22 mouse cellular contexts compared by ENCODE assay signal in the genomic region with DNA sequence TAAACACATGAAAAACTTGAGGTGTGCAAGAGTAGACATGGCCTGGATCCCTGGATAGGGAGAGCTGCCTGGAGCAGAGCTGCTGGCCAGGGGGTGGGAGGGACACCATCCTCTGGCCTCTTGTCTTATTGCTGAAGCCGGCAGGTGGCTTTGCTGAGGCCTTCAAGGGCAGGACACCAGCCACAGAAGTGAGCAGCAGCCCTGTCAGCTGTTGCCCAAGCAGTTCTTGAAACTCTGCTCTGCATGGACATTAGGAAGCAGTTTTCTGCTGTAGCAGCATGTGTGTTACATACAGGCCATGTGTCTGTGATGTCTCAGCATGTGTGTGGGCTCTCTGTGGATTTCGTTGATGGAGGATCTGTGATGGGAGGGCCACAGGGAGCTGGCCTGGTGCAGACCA. TPM values are rescaled to one million over a fixed set of nuclear protein-coding genes. Genes with fewer than 3 reads are reported as not detected.
DNase-seq lines count a peak whose midpoint lies in the region; ATAC-seq and TF ChIP-seq lines count a peak whose summit lies in the region.
"Had no signal": no experiment of that assay in that cellular context is flagged by ENCODE, and none has a peak within 500 bp of the region (broad histone marks: within the 10 kb centered on the region; RNA-seq: fewer than 3 reads in every experiment).

No protein-coding gene starts in this region.

- no peak for TF ChIP-seq POLR2A in limb, embryonic 14.5 days (IDR thresholded peaks at IDR 0.05; ENCODE audit: borderline replicate concordance, extremely low read depth, insufficient read depth, insufficient read length)
- no peak for TF ChIP-seq POLR2A in myocyte (IDR thresholded peaks at IDR 0.05; ENCODE audit: insufficient read length, low read depth)

- H3ac ChIP-seq in myocyte (ENCODE audit: control insufficient read depth, insufficient read length): no peak overlapping the region

- H3K27ac ChIP-seq in embryonic facial prominence, embryonic 13.5 days: no peak overlapping the region
- no peak overlapping the region for H3K27ac ChIP-seq in embryonic facial prominence, embryonic 10.5 days (replicated peaks)
- H3K27ac ChIP-seq in limb, embryonic 14.5 days (replicated peaks; ENCODE audit: low read depth, low read length): 0 out of 2 replicates have a peak overlapping the region, but pooled peaks have one; percentile 26
- no peak overlapping the region for H3K27ac ChIP-seq in limb, embryonic 10.5 days
- H3K27ac ChIP-seq in stomach, embryonic 16.5 days (ENCODE audit: low read length): peak overlapping the region; percentile 68
- no peak overlapping the region for H3K27ac ChIP-seq in stomach, postnatal 0 days (replicated peaks)
- H3K27ac ChIP-seq: forebrain, embryonic 12.5 days; hindbrain, embryonic 14.5 days had no signal

- no peaks in the 10 kb centered on the region for H3K9me3 ChIP-seq in embryonic facial prominence, embryonic 13.5 days
- no peaks in the 10 kb centered on the region for H3K9me3 ChIP-seq in embryonic facial prominence, embryonic 10.5 days
- H3K9me3 ChIP-seq in limb, embryonic 14.5 days (ENCODE audit: control insufficient read depth, low read length): no peaks in the 10 kb centered on the region
- no peaks in the 10 kb centered on the region for H3K9me3 ChIP-seq in limb, embryonic 10.5 days (replicated peaks)
- no peaks in the 10 kb centered on the region for H3K9me3 ChIP-seq in stomach, embryonic 16.5 days (replicated peaks; ENCODE audit: control insufficient read depth, low read length)
- no peaks in the 10 kb centered on the region for H3K9me3 ChIP-seq in stomach, postnatal 0 days (ENCODE audit: control insufficient read depth, low read length)

- peaks cover 34% of the 10 kb centered on the region for H3K4me1 ChIP-seq in embryonic facial prominence, embryonic 13.5 days
- H3K4me1 ChIP-seq in embryonic facial prominence, embryonic 10.5 days: peaks cover 51% of the 10 kb centered on the region
- peaks cover 10% of the 10 kb centered on the region; the same call in 1 of the 2 replicates for H3K4me1 ChIP-seq in limb, embryonic 14.5 days (ENCODE audit: control insufficient read depth, insufficient read depth, low read length)
- H3K4me1 ChIP-seq in limb, embryonic 10.5 days: peaks cover 52% of the 10 kb centered on the region
- peaks cover 17% of the 10 kb centered on the region for H3K4me1 ChIP-seq in stomach, embryonic 16.5 days (ENCODE audit: control insufficient read depth, insufficient read depth, low read length)
- peaks cover 4% of the 10 kb centered on the region for H3K4me1 ChIP-seq in stomach, postnatal 0 days (replicated peaks; ENCODE audit: control insufficient read depth, insufficient read depth)

- H3K79me2 ChIP-seq in myocyte (ENCODE audit: control insufficient read depth, insufficient read depth): peaks cover 84% of the 10 kb centered on the region

- no peak for TF ChIP-seq CTCF in stomach, postnatal 0 days (IDR thresholded peaks at IDR 0.05; ENCODE audit: low read depth)

- no peaks in the 10 kb centered on the region for H3K27me3 ChIP-seq in embryonic facial prominence, embryonic 13.5 days
- no peaks in the 10 kb centered on the region for H3K27me3 ChIP-seq in embryonic facial prominence, embryonic 10.5 days (replicated peaks; ENCODE audit: low read depth, poor library complexity, severe bottlenecking)
- no peaks in the 10 kb centered on the region for H3K27me3 ChIP-seq in limb, embryonic 14.5 days (ENCODE audit: control insufficient read depth, insufficient read depth, low read length)
- no peaks in the 10 kb centered on the region; the same call in 1 of the 2 replicates for H3K27me3 ChIP-seq in limb, embryonic 10.5 days (ENCODE audit: low read depth, poor library complexity, severe bottlenecking)
- no peaks in the 10 kb centered on the region for H3K27me3 ChIP-seq in stomach, embryonic 16.5 days (ENCODE audit: control insufficient read depth, insufficient read depth, low read length)
- H3K27me3 ChIP-seq in stomach, postnatal 0 days (ENCODE audit: control insufficient read depth, insufficient read depth, low read length): no peaks in the 10 kb centered on the region
- no peaks in the 10 kb centered on the region for H3K27me3 ChIP-seq in myocyte (ENCODE audit: control insufficient read depth, insufficient read depth, insufficient read length)
- H3K27me3 ChIP-seq: forebrain, embryonic 12.5 days; Patski had no signal

- DNase-seq in embryonic facial prominence, embryonic 10.5 days (ENCODE audit: low spot score): no peak
- DNase-seq in limb, embryonic 14.5 days (ENCODE audit: low spot score): no peak
- DNase-seq in limb, embryonic 10.5 days (ENCODE audit: low spot score): no peak
- no peak for DNase-seq in stomach, postnatal 0 days (ENCODE audit: low spot score)
- DNase-seq in kidney, adult 9 months: no peak
- DNase-seq: adrenal gland, postnatal 14 days; B cell, adult 2 months; cerebellum, adult 11-12 months; cerebellum, adult 9-11 months; cerebellum, postnatal 36 days; gastrocnemius, postnatal 25 days; heart, postnatal 10 days; heart, postnatal 4 days had no signal

- H3K9ac ChIP-seq in embryonic facial prominence, embryonic 13.5 days: peak overlapping the region; percentile 16; the same call in 1 of the 2 replicates
- H3K9ac ChIP-seq in limb, embryonic 14.5 days (ENCODE audit: low read depth, low read length, severe bottlenecking): no peak overlapping the region
- H3K9ac ChIP-seq in stomach, embryonic 16.5 days (ENCODE audit: low read length): no peak overlapping the region
- H3K9ac ChIP-seq in stomach, postnatal 0 days (ENCODE audit: low read length): no peak overlapping the region; the same call in 1 of the 2 replicates
- H3K9ac ChIP-seq: forebrain, embryonic 12.5 days; hindbrain, embryonic 14.5 days had no signal

- H3K4me2 ChIP-seq in embryonic facial prominence, embryonic 13.5 days: no peak overlapping the region
- H3K4me2 ChIP-seq in limb, embryonic 14.5 days (replicated peaks; ENCODE audit: low read depth, low read length, severe bottlenecking): no peak overlapping the region
- H3K4me2 ChIP-seq in stomach, embryonic 16.5 days (ENCODE audit: low read depth, low read length): no peak overlapping the region
- H3K4me2 ChIP-seq in stomach, postnatal 0 days (replicated peaks; ENCODE audit: low read depth): no peak overlapping the region
- H3K4me2 ChIP-seq in myocyte (ENCODE audit: low read depth): peak overlapping the region; percentile 50
- H3K4me2 ChIP-seq: forebrain, embryonic 12.5 days; hindbrain, embryonic 14.5 days had no signal

- no peak for ATAC-seq in embryonic facial prominence, embryonic 13.5 days (ENCODE audit: insufficient number of reproducible peaks, insufficient read depth, low FRiP score, low TSS enrichment, low read depth)
- ATAC-seq in limb, embryonic 14.5 days (ENCODE audit: low FRiP score, low read depth): no peak
- no peak for ATAC-seq in stomach, embryonic 16.5 days (ENCODE audit: insufficient read depth, low FRiP score)
- no peak for ATAC-seq in stomach, postnatal 0 days (ENCODE audit: low FRiP score, low TSS enrichment)
- ATAC-seq: activated CD4-positive, CD25-positive, alpha-beta regulatory T cell, adult 4 months; CD4-positive, CD25-positive, alpha-beta regulatory T cell, adult 4 months; forebrain, embryonic 16.5 days had no signal

- TF ChIP-seq EP300 in stomach, postnatal 0 days (optimal IDR thresholded peaks at IDR 0.05): no peak

- WGBS in embryonic facial prominence, embryonic 13.5 days: 67% methylated on average over 2 of the region's 2 CpGs
- 78% methylated on average over 2 of the region's 2 CpGs for WGBS in embryonic facial prominence, embryonic 10.5 days
- 65% methylated on average over 2 of the region's 2 CpGs for WGBS in limb, embryonic 14.5 days
- WGBS in limb, embryonic 10.5 days: 72% methylated on average over 2 of the region's 2 CpGs
- 76% methylated on average over 2 of the region's 2 CpGs for WGBS in stomach, embryonic 16.5 days
- WGBS in stomach, postnatal 0 days: 62% methylated on average over 2 of the region's 2 CpGs

- peaks cover 62% of the 10 kb centered on the region for H3K36me3 ChIP-seq in embryonic facial prominence, embryonic 13.5 days
- H3K36me3 ChIP-seq in embryonic facial prominence, embryonic 10.5 days (replicated peaks): peaks cover 85% of the 10 kb centered on the region
- H3K36me3 ChIP-seq in limb, embryonic 14.5 days (ENCODE audit: control insufficient read depth, insufficient read depth, low read length): peaks cover 32% of the 10 kb centered on the region
- peaks cover 81% of the 10 kb centered on the region for H3K36me3 ChIP-seq in limb, embryonic 10.5 days
- H3K36me3 ChIP-seq in stomach, embryonic 16.5 days (ENCODE audit: control insufficient read depth, insufficient read depth, low read length): 0 out of 2 replicates have a peak, but pooled peaks cover 6% of the 10 kb centered on the region
- H3K36me3 ChIP-seq in stomach, postnatal 0 days (ENCODE audit: control insufficient read depth, insufficient read depth, low read length): no peaks in the 10 kb centered on the region; the same call in 1 of the 2 replicates
- H3K36me3 ChIP-seq in myocyte (ENCODE audit: control insufficient read depth, insufficient read depth): peaks cover 8% of the 10 kb centered on the region

- no peak overlapping the region for H3K4me3 ChIP-seq in embryonic facial prominence, embryonic 13.5 days
- no peak overlapping the region for H3K4me3 ChIP-seq in embryonic facial prominence, embryonic 10.5 days
- H3K4me3 ChIP-seq in limb, embryonic 14.5 days (replicated peaks; ENCODE audit: low read length): no peak overlapping the region
- no peak overlapping the region for H3K4me3 ChIP-seq in limb, embryonic 10.5 days
- no peak overlapping the region for H3K4me3 ChIP-seq in stomach, embryonic 16.5 days (replicated peaks; ENCODE audit: low read length)
- H3K4me3 ChIP-seq in stomach, postnatal 0 days (ENCODE audit: low read depth, low read length): no peak overlapping the region
- no peak overlapping the region for H3K4me3 ChIP-seq in myocyte
- H3K4me3 ChIP-seq: forebrain, embryonic 12.5 days had no signal

RNA-seq across cellular contexts. Expression of gene Pgs1, which starts 27.2 kb away (rescaled TPM):
- polyA plus RNA-seq in embryonic facial prominence, embryonic 13.5 days (2015; fragmentation: Nextera tagmentation; extraction: Ambion mirVana): 37.4 and 39.5 TPM in 2 replicates
- polyA plus RNA-seq in embryonic facial prominence, embryonic 10.5 days (2016; fragmentation: Nextera tagmentation; extraction: Ambion mirVana): 43.5 and 44.6 TPM in 2 replicates
- 36.2 and 41.7 TPM in 2 replicates for polyA plus RNA-seq in limb, embryonic 14.5 days (2012; rRNA removed)
- polyA plus RNA-seq in limb, embryonic 14.5 days (2014; fragmentation: Nextera tagmentation; extraction: Ambion mirVana): 30.5 and 35.9 TPM in 2 replicates
- 47.1 and 47.4 TPM in 2 replicates for polyA plus RNA-seq in limb, embryonic 10.5 days (2016; fragmentation: Nextera tagmentation; extraction: Ambion mirVana)
- polyA plus RNA-seq in stomach, embryonic 16.5 days (2015; fragmentation: Nextera tagmentation; extraction: Ambion mirVana): 32.1 and 37.1 TPM in 2 replicates
- 28.7 and 29.4 TPM in 2 replicates for polyA plus RNA-seq in stomach, postnatal 0 days (2015; fragmentation: Nextera tagmentation; extraction: Ambion mirVana)
- polyA plus RNA-seq in myocyte (2012; fragmentation: generic; extraction: Trizol): 61.6 TPM

RNA-seq across cellular contexts. Expression of gene Socs3, which starts 43.5 kb away (rescaled TPM):
- polyA plus RNA-seq in embryonic facial prominence, embryonic 13.5 days (2015; fragmentation: Nextera tagmentation; extraction: Ambion mirVana): 12.7 and 15.0 TPM in 2 replicates
- 13.6 and 16.7 TPM in 2 replicates for polyA plus RNA-seq in embryonic facial prominence, embryonic 10.5 days (2016; fragmentation: Nextera tagmentation; extraction: Ambion mirVana)
- 18.4 and 21.3 TPM in 2 replicates for polyA plus RNA-seq in limb, embryonic 14.5 days (2012; rRNA removed)
- 6.4 and 8.6 TPM in 2 replicates for polyA plus RNA-seq in limb, embryonic 14.5 days (2014; fragmentation: Nextera tagmentation; extraction: Ambion mirVana)
- polyA plus RNA-seq in limb, embryonic 10.5 days (2016; fragmentation: Nextera tagmentation; extraction: Ambion mirVana): 11.2 and 13.2 TPM in 2 replicates
- 16.1 and 17.4 TPM in 2 replicates for polyA plus RNA-seq in stomach, embryonic 16.5 days (2015; fragmentation: Nextera tagmentation; extraction: Ambion mirVana)
- 13.5 and 15.7 TPM in 2 replicates for polyA plus RNA-seq in stomach, postnatal 0 days (2015; fragmentation: Nextera tagmentation; extraction: Ambion mirVana)
- polyA plus RNA-seq in myocyte (2012; fragmentation: generic; extraction: Trizol): 27.3 TPM

Comparison
In these comparisons a context has a peak if more than half of its experiments do, and no peak if none do; other contexts are left out.
1. H3K27ac ChIP-seq: peak in limb, embryonic 14.5 days (single experiment) and stomach, embryonic 16.5 days (single experiment); none in embryonic facial prominence, embryonic 13.5 days (single experiment), embryonic facial prominence, embryonic 10.5 days (single experiment), limb, embryonic 10.5 days (single experiment) and stomach, postnatal 0 days (single experiment).